In genomic region chrX:58377926-58378325, GRCm38 (mm10) we compare ENCODE assay signal across 10 mouse cellular contexts.
DNase-seq lines count a peak whose midpoint lies in the region; ATAC-seq and TF ChIP-seq lines count a peak whose summit lies in the region.
"Had no signal": no experiment of that assay in that cellular context is flagged by ENCODE, and none has a peak within 500 bp of the region (broad histone marks: within the 10 kb centered on the region; RNA-seq: fewer than 3 reads in every experiment).

No protein-coding gene starts in this region.

- peak; percentile 2 for DNase-seq in cerebellum, adult 8-10 months
- DNase-seq in cerebellum, adult 11-12 months = no peak
- peak; percentile 1 to 18 for DNase-seq in layer of hippocampus, adult 2 months (ENCODE audit: low spot score in 2 of 2)
- no peak for DNase-seq in layer of hippocampus, adult 9-11 months
- peak; percentile 21 for DNase-seq in embryo, embryonic 10 days (ENCODE audit: low spot score)
- peak; percentile 2 for DNase-seq in limb, embryonic 14.5 days (ENCODE audit: low spot score)
- no peak for DNase-seq in spleen, adult 18-20 months

- H3K27ac ChIP-seq in layer of hippocampus, adult 2 months = no peak overlapping the region
- H3K27ac ChIP-seq in limb, embryonic 14.5 days (replicated peaks; ENCODE audit: low read depth, low read length) = no peak overlapping the region
- H3K27ac ChIP-seq in heart, embryonic 12.5 days (ENCODE audit: poor library complexity, severe bottlenecking) = no peak overlapping the region
- H3K27ac ChIP-seq: liver, embryonic 15.5 days had no signal

- no peak for TF ChIP-seq POLR2A in limb, embryonic 14.5 days (IDR thresholded peaks at IDR 0.05; ENCODE audit: borderline replicate concordance, extremely low read depth, insufficient read depth, insufficient read length)

- no peaks in the 10 kb centered on the region for H3K9me3 ChIP-seq in limb, embryonic 14.5 days (ENCODE audit: control insufficient read depth, low read length)
- no peaks in the 10 kb centered on the region for H3K9me3 ChIP-seq in heart, embryonic 12.5 days (replicated peaks)
- H3K9me3 ChIP-seq: liver, embryonic 15.5 days had no signal

- H3K4me1 ChIP-seq in limb, embryonic 14.5 days (ENCODE audit: control insufficient read depth, insufficient read depth, low read length) = no peaks in the 10 kb centered on the region
- no peaks in the 10 kb centered on the region for H3K4me1 ChIP-seq in heart, embryonic 12.5 days (replicated peaks)
- H3K4me1 ChIP-seq: liver, embryonic 15.5 days had no signal

- H3K36me3 ChIP-seq in limb, embryonic 14.5 days (ENCODE audit: control insufficient read depth, insufficient read depth, low read length) = no peaks in the 10 kb centered on the region
- H3K36me3 ChIP-seq in heart, embryonic 12.5 days = no peaks in the 10 kb centered on the region
- H3K36me3 ChIP-seq: liver, embryonic 15.5 days had no signal

- no peak overlapping the region for H3K4me2 ChIP-seq in limb, embryonic 14.5 days (replicated peaks; ENCODE audit: low read depth, low read length, severe bottlenecking)
- no peak overlapping the region for H3K4me2 ChIP-seq in heart, embryonic 12.5 days
- H3K4me2 ChIP-seq: liver, embryonic 15.5 days had no signal

- ATAC-seq in limb, embryonic 14.5 days (ENCODE audit: low FRiP score, low read depth) = no peak
- ATAC-seq in heart, embryonic 12.5 days (ENCODE audit: insufficient number of reproducible peaks, low FRiP score) = no peak
- ATAC-seq: inflammation-experienced regulatory T-cells, adult 6 months had no signal

- WGBS in limb, embryonic 14.5 days = 67% methylated on average over 3 of the region's 3 CpGs
- WGBS in heart, embryonic 12.5 days = 64% methylated on average over 3 of the region's 3 CpGs

- H3K9ac ChIP-seq in limb, embryonic 14.5 days (ENCODE audit: low read depth, low read length, severe bottlenecking) = no peak overlapping the region
- no peak overlapping the region for H3K9ac ChIP-seq in heart, embryonic 12.5 days
- H3K9ac ChIP-seq: liver, embryonic 15.5 days had no signal

- H3K27me3 ChIP-seq in limb, embryonic 14.5 days (ENCODE audit: control insufficient read depth, insufficient read depth, low read length) = no peaks in the 10 kb centered on the region
- H3K27me3 ChIP-seq in heart, embryonic 12.5 days (replicated peaks) = no peaks in the 10 kb centered on the region
- H3K27me3 ChIP-seq: liver, embryonic 15.5 days had no signal

- TF ChIP-seq CTCF in layer of hippocampus, adult 2 months (conservative IDR thresholded peaks at IDR 0.05) = peak; percentile 74

- no peak overlapping the region for H3K4me3 ChIP-seq in layer of hippocampus, adult 2 months
- H3K4me3 ChIP-seq in limb, embryonic 14.5 days (replicated peaks; ENCODE audit: low read length) = no peak overlapping the region
- no peak overlapping the region for H3K4me3 ChIP-seq in heart, embryonic 12.5 days
- H3K4me3 ChIP-seq: liver, embryonic 15.5 days had no signal

Comparison
In these comparisons a context has a peak if more than half of its experiments do, and no peak if none do; other contexts are left out.
1. DNase-seq: peak in cerebellum, adult 8-10 months (single experiment), layer of hippocampus, adult 2 months (2 of 2), embryo, embryonic 10 days (single experiment) and limb, embryonic 14.5 days (single experiment); none in cerebellum, adult 11-12 months (single experiment), layer of hippocampus, adult 9-11 months (single experiment) and spleen, adult 18-20 months (0 of 2).